Mouse (Mus musculus) forebrain, embryonic 14.5 days (tissue): Measurements from ENCODE around the gene Galnt10. TPM values are rescaled to one million over a fixed set of nuclear protein-coding genes. Genes with fewer than 3 reads are reported as not detected.

Source experiments
- ATAC-seq: fragments of 200-750 bp; cut with Nextera tagmentation; 2 replicates; pipeline ENCODE4 v1.8.0; 2017; ENCODE audit warnings: mild to moderate bottlenecking, moderate library complexity
- DNase-seq: peaks from one replicate; pipeline ENCODE4 v3.0.0-alpha.2; 2015; ENCODE audit warnings: low spot score
- H3K27ac ChIP-seq: fragments of 300-500 bp; sonication (generic); 2 replicates; pipeline ENCODE4 v1.5.1; 2014; ENCODE audit warnings: low read depth, mild to moderate bottlenecking, control low read depth, low read length, moderate library complexity
- H3K27me3 ChIP-seq: fragments of 300-500 bp; sonication (generic); replicated peaks from 2 replicates; pipeline ENCODE4 v1.6.1; 2014; ENCODE audit warnings: low read length, control low read depth, mixed read lengths; ENCODE audit not compliant: control insufficient read depth, insufficient read depth
- H3K36me3 ChIP-seq: fragments of 300-500 bp; sonication (generic); 2 replicates; pipeline ENCODE4 v1.6.1; 2014; ENCODE audit warnings: low read length, control low read depth; ENCODE audit not compliant: control insufficient read depth, insufficient read depth
- H3K4me1 ChIP-seq: fragments of 300-500 bp; sonication (generic); 2 replicates; pipeline ENCODE4 v1.6.1; 2014; ENCODE audit warnings: antibody characterized with exemption, low read length, control low read depth; ENCODE audit not compliant: control insufficient read depth, insufficient read depth
- H3K4me2 ChIP-seq: fragments of 300-500 bp; sonication (generic); 2 replicates; pipeline ENCODE4 v1.6.1; 2014; ENCODE audit warnings: mild to moderate bottlenecking, control low read depth, low read length
- H3K4me3 ChIP-seq: fragments of 300-500 bp; sonication (generic); 2 replicates; pipeline ENCODE4 v1.5.1; 2014; ENCODE audit warnings: low read depth, low read length, control low read depth
- H3K9ac ChIP-seq: fragments of 300-500 bp; sonication (generic); 2 replicates; pipeline ENCODE4 v1.6.1; 2014; ENCODE audit warnings: mild to moderate bottlenecking, low read length, control low read depth, moderate library complexity
- H3K9me3 ChIP-seq: fragments of 300-500 bp; sonication (generic); replicated peaks from 2 replicates; pipeline ENCODE4 v1.6.1; 2016; ENCODE audit warnings: low read length, control low read depth, mixed read lengths; ENCODE audit not compliant: control insufficient read depth
- WGBS: fragments of 180-500 bp; shearing (Covaris S2); extraction: QIAGEN DNeasy Blood & Tissue Kit; methylation state at CpG from one replicate; pipeline ENCODE4 v1.1.7; 2014; 5-methylcytosine and 5-hydroxymethylcytosine counted together
- polyA plus RNA-seq: library from polyadenylated mRNA; unstranded; fragments of >200 nt; fragmentation: Nextera tagmentation; extraction: Ambion mirVana; gene quantifications from 2 replicates; pipeline ENCODE4 v1.2.1, GENCODE M21; 2014

Gene Galnt10
- polyA plus RNA-seq, 1 experiment from 2014 or later: 6.1 TPM

- no peak for DNase-seq
- Histone ChIP-seq H3K4me1 (peaks cover 14% of the 10 kb centered on the region; the same call in 1 of the 2 replicates), H3K9me3 (no peaks in the 10 kb centered on the region), H3K27me3 (no peaks in the 10 kb centered on the region), H3K4me3 (no peak overlapping the region), H3K27ac (no peak overlapping the region), H3K9ac (no peak overlapping the region), H3K4me2 (no peak overlapping the region), H3K36me3 (no peaks in the 10 kb centered on the region)
- ATAC-seq: no peak
- WGBS: 85% methylated on average over 6 of the region's 6 CpGs
Observed at GRCm38 (mm10) chr11:57658751-57659150, 13.5 kb downstream of the Galnt10 start.

GRCm38 (mm10) chr11:57660156-57660555 lies 14.9 kb downstream of the Galnt10 start:
- peaks cover 10% of the 10 kb centered on the region; the same call in 1 of the 2 replicates for H3K4me1 ChIP-seq
- 92% methylated on average over 4 of the region's 4 CpGs for WGBS
- ATAC-seq (no peak), DNase-seq (no peak)
- no peak overlapping the region for H3K4me3 ChIP-seq
- no peaks in the 10 kb centered on the region for H3K27me3 ChIP-seq
- H3K9ac ChIP-seq: no peak overlapping the region
- H3K4me2 ChIP-seq: no peak overlapping the region
- no peaks in the 10 kb centered on the region for H3K9me3 ChIP-seq
- no peak overlapping the region for H3K27ac ChIP-seq
- H3K36me3 ChIP-seq: no peaks in the 10 kb centered on the region

DNA sequence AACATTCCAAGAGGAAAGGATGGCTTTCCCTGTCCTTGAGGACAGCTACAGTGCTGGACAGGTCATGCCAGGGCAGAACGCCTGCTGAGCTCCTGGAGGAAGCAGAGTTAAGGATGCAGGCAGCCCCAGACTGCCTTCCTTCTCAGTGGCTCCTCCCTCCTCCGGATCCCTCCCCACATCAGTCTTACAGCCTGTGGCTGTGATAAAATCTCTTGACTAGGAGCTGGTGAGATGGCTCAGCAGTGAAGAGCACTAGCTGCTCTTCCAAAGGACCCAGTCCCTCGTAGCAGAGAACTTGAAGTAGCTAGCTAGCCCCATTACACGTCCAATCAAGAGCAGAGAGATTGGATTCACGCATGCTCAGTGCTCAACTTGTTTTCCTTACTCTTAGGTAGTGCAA lies 15.6 kb downstream of the Galnt10 start:
- no peak overlapping the region for H3K9ac ChIP-seq
- no peaks in the 10 kb centered on the region for H3K9me3 ChIP-seq
- H3K4me1 ChIP-seq: peaks cover 10% of the 10 kb centered on the region; the same call in 1 of the 2 replicates
- no peak for DNase-seq
- no peak for ATAC-seq
- H3K27me3 ChIP-seq: no peaks in the 10 kb centered on the region
- H3K27ac ChIP-seq: no peak overlapping the region
- 77% methylated on average over 5 of the region's 5 CpGs for WGBS
- no peak overlapping the region for H3K4me3 ChIP-seq
- H3K36me3 ChIP-seq: no peaks in the 10 kb centered on the region
- no peak overlapping the region for H3K4me2 ChIP-seq

- 92% methylated on average over 19 of the region's 19 CpGs for WGBS
- Histone ChIP-seq H3K36me3 (no peaks in the 10 kb centered on the region), H3K4me3 (no peak overlapping the region), H3K4me2 (no peak overlapping the region), H3K27me3 (no peaks in the 10 kb centered on the region), H3K9me3 (no peaks in the 10 kb centered on the region), H3K4me1 (peaks cover 5% of the 10 kb centered on the region; the same call in 1 of the 2 replicates), H3K27ac (no peak overlapping the region), H3K9ac (no peak overlapping the region)
- ATAC-seq (no peak), DNase-seq (no peak)
Observed at GRCm38 (mm10) chr11:57661492-57662229, 16.4 kb downstream of the Galnt10 start.

GRCm38 (mm10) chr11:57662231-57662630 lies 17.0 kb downstream of the Galnt10 start:
- ATAC-seq (no peak), DNase-seq (no peak)
- Histone ChIP-seq H3K9me3 (no peaks in the 10 kb centered on the region), H3K9ac (no peak overlapping the region), H3K4me1 (no peaks in the 10 kb centered on the region; the same call in 1 of the 2 replicates), H3K27ac (no peak overlapping the region), H3K4me3 (no peak overlapping the region), H3K36me3 (no peaks in the 10 kb centered on the region), H3K27me3 (no peaks in the 10 kb centered on the region), H3K4me2 (no peak overlapping the region)
- WGBS: 87% methylated on average over 4 of the region's 4 CpGs

DNA sequence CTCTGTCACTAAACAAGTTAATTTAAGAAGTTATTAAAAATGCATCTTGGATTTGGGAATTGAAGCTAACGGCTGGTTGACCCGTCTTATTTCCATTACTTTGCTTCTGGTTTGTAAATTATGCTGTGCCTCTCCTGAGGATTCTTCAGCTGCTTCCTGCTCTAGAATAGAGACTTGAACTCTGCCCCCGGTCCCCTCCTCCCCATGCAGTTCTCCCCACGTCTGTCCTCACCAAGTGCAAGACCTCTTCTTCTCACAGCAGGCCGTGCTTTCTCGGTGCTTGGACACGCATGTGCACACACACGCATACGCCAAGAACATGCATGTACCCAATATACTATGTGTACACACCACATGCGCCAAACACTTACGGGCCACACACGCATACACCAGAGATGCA lies 18.0 kb downstream of the Galnt10 start:
- DNase-seq (no peak), ATAC-seq (no peak)
- WGBS: 89% methylated on average over 12 of the region's 12 CpGs
- no peaks in the 10 kb centered on the region for H3K36me3 ChIP-seq
- no peaks in the 10 kb centered on the region for H3K9me3 ChIP-seq
- no peak overlapping the region for H3K9ac ChIP-seq
- H3K27me3 ChIP-seq: no peaks in the 10 kb centered on the region
- no peak overlapping the region for H3K4me2 ChIP-seq
- no peak overlapping the region for H3K27ac ChIP-seq
- no peaks in the 10 kb centered on the region for H3K4me1 ChIP-seq
- H3K4me3 ChIP-seq: no peak overlapping the region

- Histone ChIP-seq H3K9me3 (no peaks in the 10 kb centered on the region), H3K36me3 (no peaks in the 10 kb centered on the region), H3K4me1 (no peaks in the 10 kb centered on the region), H3K4me2 (no peak overlapping the region), H3K27ac (no peak overlapping the region), H3K4me3 (no peak overlapping the region), H3K27me3 (no peaks in the 10 kb centered on the region), H3K9ac (no peak overlapping the region)
- no peak for DNase-seq
- 89% methylated on average over 5 of the region's 5 CpGs for WGBS
- ATAC-seq: no peak
Observed at GRCm38 (mm10) chr11:57664741-57665140, 19.5 kb downstream of the Galnt10 start.

DNA sequence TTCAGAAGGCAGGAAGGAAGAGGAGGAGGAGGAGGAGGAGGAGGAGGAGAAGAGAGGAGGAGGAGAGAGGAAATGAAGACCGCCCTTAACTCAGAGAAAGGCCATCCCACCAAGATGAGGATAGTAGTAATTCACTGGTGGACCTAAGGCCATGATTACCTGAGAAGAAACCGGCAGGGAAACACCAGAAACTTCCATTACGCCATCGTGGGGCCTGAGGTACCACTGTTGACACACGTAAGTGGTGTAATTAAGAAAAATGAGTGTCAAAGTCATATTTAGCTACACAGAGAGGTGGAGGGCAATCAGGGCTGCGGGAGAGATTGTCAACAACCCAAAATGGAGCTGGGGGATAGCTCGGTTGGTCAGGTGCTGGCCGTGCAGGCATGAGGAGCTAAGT lies 23.0 kb downstream of the Galnt10 start:
- H3K9me3 ChIP-seq: no peaks in the 10 kb centered on the region

GRCm38 (mm10) chr11:57669522-57669921 lies 24.3 kb downstream of the Galnt10 start:
- WGBS: 79% methylated on average over 6 of the region's 6 CpGs
- no peak overlapping the region for H3K4me2 ChIP-seq
- no peaks in the 10 kb centered on the region for H3K9me3 ChIP-seq
- ATAC-seq: no peak
- no peak overlapping the region for H3K9ac ChIP-seq
- no peaks in the 10 kb centered on the region for H3K36me3 ChIP-seq
- no peak overlapping the region for H3K4me3 ChIP-seq
- no peaks in the 10 kb centered on the region for H3K4me1 ChIP-seq
- no peak overlapping the region for H3K27ac ChIP-seq
- no peak for DNase-seq
- H3K27me3 ChIP-seq: no peaks in the 10 kb centered on the region

More for the DNA sequence above, 23.0 kb downstream of the Galnt10 start:
- Histone ChIP-seq H3K27me3 (no peaks in the 10 kb centered on the region), H3K27ac (no peak overlapping the region), H3K9ac (no peak overlapping the region), H3K4me1 (no peaks in the 10 kb centered on the region), H3K36me3 (no peaks in the 10 kb centered on the region), H3K4me3 (no peak overlapping the region), H3K4me2 (no peak overlapping the region)
- WGBS: 94% methylated on average over 8 of the region's 8 CpGs
- no peak for DNase-seq
- ATAC-seq: no peak
